Mouse (Mus musculus): Measurements from ENCODE around the gene Cav3. TPM values are rescaled to one million over a fixed set of nuclear protein-coding genes. Genes with fewer than 3 reads are reported as not detected.

Cav3 gene
- polyA plus RNA-seq, 1 experiment from 2014 or later, result 64.7 TPM

DNA sequence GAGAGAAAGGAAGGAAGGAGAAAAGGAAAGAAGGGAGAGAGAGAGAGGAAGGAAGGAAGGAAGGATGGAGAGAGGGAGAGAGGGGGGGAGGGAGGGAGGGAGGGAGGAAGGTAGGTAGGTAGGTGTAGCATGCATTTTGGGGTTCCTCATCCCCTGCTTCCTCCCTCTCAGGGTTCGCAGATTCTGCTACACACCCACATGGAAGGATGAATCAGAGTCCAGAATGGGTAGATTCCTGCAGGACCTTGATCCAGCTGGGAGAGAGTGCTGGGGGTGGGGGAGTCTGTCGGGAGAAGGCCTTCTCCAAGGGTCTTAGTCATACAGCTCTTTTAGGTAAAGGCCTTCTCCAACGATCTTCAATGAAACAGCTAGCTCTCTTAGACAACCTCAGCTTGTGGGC lies 58.3 kb downstream of the Cav3 start:
- WGBS, result 80% methylated on average over 3 of the region's 3 CpGs
- Histone ChIP-seq H3K36me3 (ENCODE audit: control insufficient read depth, insufficient read depth, low read length) (no peaks in the 10 kb centered on the region), H3K9me3 (ENCODE audit: control insufficient read depth, low read length) (no peaks in the 10 kb centered on the region), H3K9ac (ENCODE audit: low read depth, low read length) (no peak overlapping the region), H3K4me1 (ENCODE audit: control insufficient read depth, insufficient read depth, low read length) (no peaks in the 10 kb centered on the region), H3K27me3 (replicated peaks; ENCODE audit: control insufficient read depth, insufficient read depth, low read length) (no peaks in the 10 kb centered on the region), H3K4me3 (ENCODE audit: low read depth, low read length) (no peak overlapping the region), H3K27ac (replicated peaks; ENCODE audit: low read depth, low read length) (no peak overlapping the region), H3K4me2 (ENCODE audit: low read depth, low read length) (no peak overlapping the region)
- DNase-seq (ENCODE audit: low spot score) (no peak), ATAC-seq (ENCODE audit: low read depth) (no peak)

DNA sequence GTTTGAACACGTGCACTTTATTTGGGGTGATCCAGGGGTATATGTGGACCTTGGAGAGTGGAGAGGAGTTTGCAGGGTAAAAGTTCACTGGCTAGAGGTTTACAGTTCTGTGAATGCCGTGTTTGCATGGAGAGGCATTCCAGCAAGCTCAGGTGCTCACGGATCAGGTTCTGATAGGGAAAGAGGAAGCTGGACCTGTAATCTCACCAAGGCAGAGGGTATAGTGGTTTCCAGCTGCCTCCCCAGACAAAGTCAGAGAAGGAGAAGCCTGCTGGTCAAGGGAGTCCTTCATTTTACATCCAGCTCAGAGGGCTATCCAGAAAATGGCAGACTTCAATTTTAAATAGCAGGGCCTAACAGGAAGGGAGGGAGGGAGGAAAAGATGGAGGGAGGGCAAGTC lies 58.7 kb downstream of the Cav3 start:
- DNase-seq (ENCODE audit: low spot score) (no peak), ATAC-seq (ENCODE audit: low read depth) (no peak)
- Histone ChIP-seq H3K27ac (replicated peaks; ENCODE audit: low read depth, low read length) (no peak overlapping the region), H3K9ac (ENCODE audit: low read depth, low read length) (no peak overlapping the region), H3K4me3 (ENCODE audit: low read depth, low read length) (no peak overlapping the region), H3K9me3 (ENCODE audit: control insufficient read depth, low read length) (no peaks in the 10 kb centered on the region), H3K4me2 (ENCODE audit: low read depth, low read length) (no peak overlapping the region), H3K4me1 (ENCODE audit: control insufficient read depth, insufficient read depth, low read length) (no peaks in the 10 kb centered on the region), H3K36me3 (ENCODE audit: control insufficient read depth, insufficient read depth, low read length) (no peaks in the 10 kb centered on the region), H3K27me3 (replicated peaks; ENCODE audit: control insufficient read depth, insufficient read depth, low read length) (no peaks in the 10 kb centered on the region)
- 85% methylated on average over 3 of the region's 3 CpGs for WGBS

Other genes with a start within 250 kb of the Cav3 start
- gene Lmcd1, start 185.7 kb upstream of the Cav3 start, polyA plus RNA-seq (2014; fragmentation: Nextera tagmentation; extraction: Ambion mirVana), result 94.1 and 113 TPM in 2 replicates
- gene Ssu2, start 71.5 kb upstream of the Cav3 start, polyA plus RNA-seq (2014; fragmentation: Nextera tagmentation; extraction: Ambion mirVana), result 3.0 and 3.3 TPM in 2 replicates
- 0.84 and 0.99 TPM in 2 replicates for gene Oxtr, start 30.4 kb downstream of the Cav3 start, polyA plus RNA-seq (2014; fragmentation: Nextera tagmentation; extraction: Ambion mirVana)
- 23.8 and 29.9 TPM in 2 replicates for gene Rad18, start 237.2 kb downstream of the Cav3 start, polyA plus RNA-seq (2014; fragmentation: Nextera tagmentation; extraction: Ambion mirVana)

All from embryonic facial prominence, embryonic 14.5 days (tissue).